Mouse (Mus musculus) adipose tissue, adult 10 weeks (tissue): ENCODE data around the gene Fubp1. TPM values are rescaled to one million over a fixed set of nuclear protein-coding genes. Genes with fewer than 3 reads are reported as not detected.

Experiments
- polyA plus RNA-seq: library from polyadenylated mRNA; stranded (reverse); fragments of 350-450 nt; fragmentation: Illumina TruSeq; extraction: RNeasy Lipid Tissue Mini Kit (QIAGEN cat#74804); gene quantifications from one replicate; pipeline ENCODE4 v1.2.3, GENCODE M21; 2014; ENCODE audit warnings: low read depth, low replicate concordance

The Fubp1 gene
- polyA plus RNA-seq = 51.6 TPM

DNA sequence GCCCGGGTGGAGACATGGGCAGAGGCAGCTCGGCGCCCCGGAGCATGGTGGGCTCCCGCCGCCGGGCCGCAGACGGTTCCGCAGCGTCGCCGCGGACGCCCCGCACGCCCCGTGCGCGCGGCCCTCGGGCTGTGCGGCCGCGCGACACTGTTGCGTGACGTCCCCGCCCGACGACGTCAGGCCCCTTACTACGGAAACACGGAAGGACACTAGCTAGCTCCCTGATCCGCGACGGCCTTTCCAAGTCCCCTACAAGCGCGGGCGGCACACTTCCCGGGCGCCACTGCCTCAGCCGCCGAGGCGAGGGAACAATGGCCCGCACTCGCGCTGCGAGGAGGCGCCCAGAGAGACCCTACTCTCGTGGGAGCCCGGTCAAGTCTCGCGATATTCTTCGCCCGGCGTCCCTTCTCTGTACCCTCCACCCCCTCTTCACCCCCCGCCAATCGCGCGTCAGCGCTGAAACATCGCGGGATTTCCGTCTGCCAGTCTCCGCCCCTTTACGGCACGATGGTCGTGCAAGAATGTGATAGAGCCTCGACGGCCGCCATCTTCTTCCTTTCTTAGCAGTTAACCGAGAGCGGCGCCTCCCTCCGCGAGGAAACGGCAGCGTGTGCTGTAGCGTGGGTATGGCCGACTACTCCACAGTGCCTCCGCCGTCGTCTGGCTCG, at the start of gene Fubp1, which contains the start of gene Dnajb4:
Fubp1 (plus strand) TSS at position 456 of the 668 bp plus-strand sequence.
Dnajb4 (minus strand) TSS at position 336 of the 668 bp plus-strand sequence.

DNA sequence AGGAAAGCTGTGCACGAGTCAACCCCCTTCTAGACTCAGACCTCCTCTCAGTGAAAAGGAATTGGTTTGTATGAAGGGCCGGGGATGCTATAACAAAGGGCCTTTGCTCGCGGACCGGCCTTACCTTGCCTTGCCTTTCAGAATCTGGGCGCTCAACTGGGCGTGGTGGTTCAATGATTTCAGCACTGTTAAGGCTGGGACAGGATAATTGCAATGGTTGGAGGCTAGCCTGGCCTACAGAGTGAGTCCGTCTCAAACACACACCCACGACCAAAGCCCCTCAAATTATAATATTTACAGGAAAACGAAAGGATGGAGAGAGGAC, 44.2 kb upstream of the Fubp1 start, which contains the start of gene Gipc2:
Gipc2 (minus strand) TSS at position 132 of the 325 bp plus-strand sequence.

DNA sequence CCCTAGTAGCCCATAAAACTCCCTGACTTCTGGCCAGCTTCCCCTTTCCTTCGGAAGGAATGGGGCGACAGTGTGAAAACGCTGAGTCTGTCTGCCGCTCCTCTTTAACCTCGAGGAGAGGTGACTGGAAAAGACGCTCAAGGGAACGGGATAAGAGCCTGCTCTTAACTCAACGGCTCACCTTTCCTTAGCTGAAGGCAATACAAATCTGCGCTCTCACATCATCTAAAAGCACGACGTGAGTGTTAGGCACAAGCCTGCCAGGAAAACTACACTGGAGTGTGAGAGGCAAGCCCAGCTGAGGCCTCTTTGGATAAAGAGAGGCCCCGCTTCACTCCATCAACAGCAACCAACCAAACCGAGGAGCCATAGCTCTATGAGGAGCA, 55.8 kb downstream of the Fubp1 start, which contains the start of gene Nexn:
Nexn (minus strand) TSS at position 315 of the 386 bp plus-strand sequence.

Other genes with a start within 250 kb of the Fubp1 start
- 8.0 TPM for gene Gipc2, start 44.2 kb upstream of the Fubp1 start, polyA plus RNA-seq
- gene Dnajb4, start 120 bp upstream of the Fubp1 start, polyA plus RNA-seq = 38.4 TPM
- gene Nexn, start 55.9 kb downstream of the Fubp1 start, polyA plus RNA-seq = 14.4 TPM
- gene Miga1, start 130.0 kb downstream of the Fubp1 start, polyA plus RNA-seq = 23.5 TPM
- 46.3 TPM for gene Usp33, start 136.1 kb downstream of the Fubp1 start, polyA plus RNA-seq
- 30.6 TPM for gene Zzz3, start 185.1 kb downstream of the Fubp1 start, polyA plus RNA-seq